Mouse (Mus musculus) erythroid progenitor cell, adult 5-6 weeks (primary cell): ENCODE data around the gene Atp8a2. TPM values are rescaled to one million over a fixed set of nuclear protein-coding genes. Genes with fewer than 3 reads are reported as not detected.

Experiments used
- ATAC-seq: replicated peaks from 2 replicates; pipeline ENCODE4 v1.8.0; 2016; ENCODE audit warnings: moderate number of reproducible peaks, mild to moderate bottlenecking, moderate TSS enrichment, inconsistent platforms; ENCODE audit not compliant: poor library complexity, low FRiP score, severe bottlenecking
- total RNA-seq, 2 experiments: library from RNA; stranded (forward) in 1 of 2; stranded (reverse) in 1 of 2; fragments of 150-400 nt in 1 of 2; fragments of 186-747, 209-891 nt in 1 of 2; gene quantifications; 2 replicates each; pipeline versions ENCODE4 v1.2.3 to v1.2.4; 2015 to 2017; ENCODE audit warnings: low replicate concordance in 2 of 2

The Atp8a2 gene
- total RNA-seq, 2 experiments from 2014 or later, result not detected

- no peak for ATAC-seq
These were observed 138.1 kb downstream of the Atp8a2 start for GRCm38 (mm10) chr14:60058867-60059266.

- no peak for ATAC-seq
These were observed 141.7 kb downstream of the Atp8a2 start for GRCm38 (mm10) chr14:60055231-60055630.

- ATAC-seq, result no peak
These were observed 166.3 kb downstream of the Atp8a2 start for GRCm38 (mm10) chr14:60030666-60031065.

- no peak for ATAC-seq
These were observed 169.8 kb downstream of the Atp8a2 start for GRCm38 (mm10) chr14:60027139-60027538.

GRCm38 (mm10) chr14:60026647-60027046 is 170.3 kb downstream of the Atp8a2 start:
- no peak for ATAC-seq

GRCm38 (mm10) chr14:60015891-60016290 is 181.1 kb downstream of the Atp8a2 start:
- ATAC-seq, result no peak

- no peak for ATAC-seq
These were observed 195.2 kb downstream of the Atp8a2 start for GRCm38 (mm10) chr14:60001801-60002200.

- no peak for ATAC-seq
These were observed 208.1 kb downstream of the Atp8a2 start for GRCm38 (mm10) chr14:59988860-59989259.

- no peak for ATAC-seq
These were observed 209.0 kb downstream of the Atp8a2 start for GRCm38 (mm10) chr14:59987975-59988374.

GRCm38 (mm10) chr14:59978007-59978406 is 219.0 kb downstream of the Atp8a2 start:
- ATAC-seq, result no peak

GRCm38 (mm10) chr14:59971221-59971730 is 225.7 kb downstream of the Atp8a2 start:
- no peak for ATAC-seq

GRCm38 (mm10) chr14:59969485-59970134 is 227.4 kb downstream of the Atp8a2 start:
- no peak for ATAC-seq

- no peak for ATAC-seq
These were observed 229.0 kb downstream of the Atp8a2 start for GRCm38 (mm10) chr14:59967847-59968550.

- no peak for ATAC-seq
These were observed 230.0 kb downstream of the Atp8a2 start for GRCm38 (mm10) chr14:59966981-59967380.

- no peak for ATAC-seq
These were observed 232.4 kb downstream of the Atp8a2 start for GRCm38 (mm10) chr14:59964569-59964968.

- ATAC-seq, result no peak
These were observed 236.0 kb downstream of the Atp8a2 start for GRCm38 (mm10) chr14:59960961-59961360.

- no peak for ATAC-seq
These were observed 236.6 kb downstream of the Atp8a2 start for GRCm38 (mm10) chr14:59960214-59960890.

GRCm38 (mm10) chr14:59959723-59960122 is 237.3 kb downstream of the Atp8a2 start:
- no peak for ATAC-seq

- ATAC-seq, result no peak
These were observed 247.0 kb downstream of the Atp8a2 start for GRCm38 (mm10) chr14:59949983-59950382.

GRCm38 (mm10) chr14:59942864-59943611 is 253.9 kb downstream of the Atp8a2 start:
- no peak for ATAC-seq
